Comparison of ENCODE assay signal across 7 mouse cellular contexts in the genomic region with DNA sequence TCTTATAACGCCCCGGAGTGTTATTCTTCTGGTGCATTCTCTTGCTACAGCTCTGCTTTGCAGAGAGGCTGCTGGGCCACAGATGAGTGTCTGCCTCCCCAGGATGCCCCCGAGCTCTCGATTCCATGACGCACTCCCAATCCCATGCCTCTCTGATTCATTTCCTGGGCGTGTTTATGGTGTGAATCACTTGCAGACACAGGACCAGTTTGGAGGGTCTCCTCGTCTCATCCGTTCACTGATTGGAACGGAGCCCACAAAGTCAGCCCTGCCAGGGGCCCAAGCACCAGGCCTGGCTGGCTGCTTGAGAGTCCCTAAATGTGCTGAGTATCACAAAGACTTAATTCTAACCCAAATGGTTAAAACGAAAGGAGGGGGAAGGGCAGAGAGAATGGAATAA.
A peak's percentile ranks its signal among the peaks of the same experiment; 100 is the strongest.
DNase-seq lines count a peak whose midpoint lies in the region; ATAC-seq and TF ChIP-seq lines count a peak whose summit lies in the region.

No protein-coding gene starts in this region.

- H3K36me3 ChIP-seq in forebrain, embryonic 13.5 days (ENCODE audit: poor library complexity, severe bottlenecking), result no peaks in the 10 kb centered on the region
- no peaks in the 10 kb centered on the region for H3K36me3 ChIP-seq in hindbrain, postnatal 0 days (ENCODE audit: insufficient read depth, low read length)

- H3K27ac ChIP-seq in forebrain, embryonic 13.5 days, result no peak overlapping the region; the same call in 1 of the 2 replicates
- peak overlapping the region; percentile 38; the same call in 1 of the 2 replicates for H3K27ac ChIP-seq in hindbrain, postnatal 0 days

- H3K27me3 ChIP-seq in forebrain, embryonic 13.5 days, result no peaks in the 10 kb centered on the region
- no peaks in the 10 kb centered on the region for H3K27me3 ChIP-seq in hindbrain, postnatal 0 days (ENCODE audit: insufficient read depth, low read length)

- ATAC-seq in forebrain, embryonic 13.5 days, result peak; percentile 55; the same call in 1 of the 2 replicates
- ATAC-seq in hindbrain, postnatal 0 days, result peak; percentile 50; the same call in 1 of the 2 replicates

- no peak overlapping the region for H3K4me3 ChIP-seq in forebrain, embryonic 13.5 days
- no peak overlapping the region for H3K4me3 ChIP-seq in hindbrain, postnatal 0 days (ENCODE audit: low read length)

- no peak overlapping the region for H3K9ac ChIP-seq in forebrain, embryonic 13.5 days
- H3K9ac ChIP-seq in hindbrain, postnatal 0 days (replicated peaks; ENCODE audit: low read length), result no peak overlapping the region

- no peaks in the 10 kb centered on the region for H3K9me3 ChIP-seq in forebrain, embryonic 13.5 days (replicated peaks)
- H3K9me3 ChIP-seq in hindbrain, postnatal 0 days (ENCODE audit: low read length), result no peaks in the 10 kb centered on the region

- peak overlapping the region; percentile 25; the same call in 1 of the 2 replicates for H3K4me2 ChIP-seq in forebrain, embryonic 13.5 days
- no peak overlapping the region for H3K4me2 ChIP-seq in hindbrain, postnatal 0 days (ENCODE audit: low read depth, low read length)

- H3K4me1 ChIP-seq in forebrain, embryonic 13.5 days, result peaks cover 25% of the 10 kb centered on the region
- H3K4me1 ChIP-seq in hindbrain, postnatal 0 days (ENCODE audit: insufficient read depth, low read length), result peaks cover 33% of the 10 kb centered on the region

- WGBS in forebrain, embryonic 13.5 days, result 11% methylated on average over 10 of the region's 10 CpGs
- WGBS in hindbrain, postnatal 0 days, result 21% methylated on average over 10 of the region's 10 CpGs

- peak; percentile 85 for DNase-seq in 3134 (ENCODE audit: extremely low read depth, insufficient read length, low spot score)
- peak; percentile 95 for DNase-seq in 3T3-L1 (ENCODE audit: low read depth, low spot score)
- DNase-seq in hindbrain, postnatal 0 days (ENCODE audit: low spot score), result peak; percentile 63
- no peak for DNase-seq in thymus, adult 18-20 months
- DNase-seq in right cerebral cortex, postnatal 4 days, result no peak
- no peak for DNase-seq in kidney, postnatal 4 days

- TF ChIP-seq CTCF in hindbrain, postnatal 0 days (IDR thresholded peaks at IDR 0.05; ENCODE audit: low read depth), result no peak

Comparison
In these comparisons a context has a peak if more than half of its experiments do, and no peak if none do; other contexts are left out.
1. DNase-seq: peak in 3134 (single experiment), 3T3-L1 (single experiment) and hindbrain, postnatal 0 days (single experiment); none in thymus, adult 18-20 months (0 of 2), right cerebral cortex, postnatal 4 days (single experiment) and kidney, postnatal 4 days (0 of 2).